Mouse (Mus musculus): Measurements from ENCODE around the gene Olfr434. TPM values are rescaled to one million over a fixed set of nuclear protein-coding genes. Genes with fewer than 3 reads are reported as not detected.
"Not testable (repeated sequence)": the region's sequence is repeated elsewhere in the genome, so short reads cannot be mapped to it uniquely, and the experiment has no call there.

Olfr434 gene
- not detected in 2 replicates for polyA plus RNA-seq (2014; fragmentation: Nextera tagmentation; extraction: Ambion mirVana)

- not testable (repeated sequence) for H3K4me3 ChIP-seq (ENCODE audit: low read depth, low read length); H3K36me3 ChIP-seq (ENCODE audit: control insufficient read depth, insufficient read depth, low read length); H3K9ac ChIP-seq (ENCODE audit: low read depth, low read length); H3K4me1 ChIP-seq (ENCODE audit: control insufficient read depth, insufficient read depth, low read length); ATAC-seq (ENCODE audit: low read depth); H3K4me2 ChIP-seq (ENCODE audit: low read depth, low read length); H3K27me3 ChIP-seq (replicated peaks; ENCODE audit: control insufficient read depth, insufficient read depth, low read length); DNase-seq (ENCODE audit: low spot score); H3K9me3 ChIP-seq (ENCODE audit: control insufficient read depth, low read length); H3K27ac ChIP-seq (replicated peaks; ENCODE audit: low read depth, low read length)
These were observed at the start of gene Olfr434 for GRCm38 (mm10) chr6:43212873-43213272. Gene Olfr434 (plus strand): TSS chr6:43213021.

DNA sequence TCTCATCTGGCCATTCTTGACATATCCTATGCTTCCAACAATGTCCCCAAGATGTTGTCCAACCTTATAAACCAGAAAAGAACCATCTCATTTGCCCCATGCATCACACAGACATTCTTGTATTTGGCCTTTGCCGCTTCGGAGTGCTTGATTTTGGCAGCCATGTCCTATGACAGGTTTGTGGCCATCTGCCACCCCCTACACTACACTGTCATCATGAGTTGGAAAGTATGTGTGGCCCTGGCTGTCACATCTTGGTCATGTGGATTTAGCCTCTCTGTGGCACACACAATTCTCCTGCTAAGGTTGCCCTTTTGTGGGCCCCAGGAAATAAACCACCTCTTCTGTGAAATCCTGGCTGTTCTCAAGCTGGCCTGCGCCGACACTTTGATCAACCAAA, 45.6 kb upstream of the Olfr434 start:
- Histone ChIP-seq H3K27ac (replicated peaks; ENCODE audit: low read depth, low read length) (no peak overlapping the region), H3K27me3 (replicated peaks; ENCODE audit: control insufficient read depth, insufficient read depth, low read length) (no peaks in the 10 kb centered on the region), H3K9me3 (ENCODE audit: control insufficient read depth, low read length) (no peaks in the 10 kb centered on the region), H3K36me3 (ENCODE audit: control insufficient read depth, insufficient read depth, low read length) (no peaks in the 10 kb centered on the region), H3K4me3 (ENCODE audit: low read depth, low read length) (no peak overlapping the region), H3K4me1 (ENCODE audit: control insufficient read depth, insufficient read depth, low read length) (no peaks in the 10 kb centered on the region), H3K4me2 (ENCODE audit: low read depth, low read length) (no peak overlapping the region), H3K9ac (ENCODE audit: low read depth, low read length) (no peak overlapping the region)
- WGBS: 95% methylated on average over 4 of the region's 4 CpGs
- DNase-seq (ENCODE audit: low spot score) (no peak), ATAC-seq (ENCODE audit: low read depth) (no peak)

DNA sequence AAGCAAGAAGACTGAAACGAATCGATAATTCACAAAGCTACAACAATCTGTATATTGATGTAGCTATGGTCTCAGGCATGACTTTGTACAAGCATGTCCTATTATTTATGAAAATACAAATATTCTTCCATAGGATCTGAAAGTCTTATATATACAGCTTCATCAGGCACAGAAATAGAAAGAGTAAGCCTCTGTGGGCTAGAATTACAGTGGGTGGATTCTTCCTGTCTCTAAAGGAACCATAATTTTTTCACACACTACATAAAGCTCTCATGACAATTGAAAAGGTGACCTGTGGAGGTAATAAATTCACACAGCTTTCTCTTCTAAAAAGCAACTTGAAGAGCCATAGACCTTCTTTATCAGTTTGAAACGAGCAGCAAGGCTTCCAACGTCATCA, 41.0 kb upstream of the Olfr434 start, which contains the start of gene Olfr13:
Olfr13 (plus strand) TSS at position 301 of the 400 bp plus-strand sequence.
- Histone ChIP-seq H3K27me3 (replicated peaks; ENCODE audit: control insufficient read depth, insufficient read depth, low read length) (no peaks in the 10 kb centered on the region), H3K36me3 (ENCODE audit: control insufficient read depth, insufficient read depth, low read length) (no peaks in the 10 kb centered on the region), H3K4me3 (ENCODE audit: low read depth, low read length) (no peak within 1 kb of the TSS), H3K9ac (ENCODE audit: low read depth, low read length) (no peak within 1 kb of the TSS), H3K9me3 (ENCODE audit: control insufficient read depth, low read length) (no peaks in the 10 kb centered on the region), H3K4me1 (ENCODE audit: control insufficient read depth, insufficient read depth, low read length) (no peaks in the 10 kb centered on the region), H3K4me2 (ENCODE audit: low read depth, low read length) (no peak within 1 kb of the TSS), H3K27ac (replicated peaks; ENCODE audit: low read depth, low read length) (no peak within 1 kb of the TSS)
- WGBS: 77% methylated on average over 4 of the region's 4 CpGs
- no peak for DNase-seq (ENCODE audit: low spot score)
- no peak for ATAC-seq (ENCODE audit: low read depth)

DNA sequence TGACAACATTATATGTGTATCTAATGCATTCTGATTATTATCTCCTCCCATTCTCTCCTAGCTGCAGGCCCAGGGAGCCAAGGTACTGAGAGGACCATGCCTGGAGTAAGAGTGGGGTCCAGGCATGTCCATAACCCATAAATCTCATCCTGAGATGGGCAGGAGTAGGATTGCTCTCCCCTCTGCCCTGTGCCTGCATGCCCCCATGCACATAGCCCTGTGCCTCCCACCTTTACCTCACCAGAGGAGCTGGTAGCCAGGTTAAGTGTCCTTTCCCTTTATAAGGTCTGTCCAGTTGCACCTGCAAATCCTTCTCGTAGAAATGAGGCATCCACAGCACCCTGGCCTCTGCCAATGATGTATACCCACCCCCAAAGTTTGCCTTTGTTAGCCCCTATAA, 34.7 kb upstream of the Olfr434 start:
- Histone ChIP-seq H3K9ac (ENCODE audit: low read depth, low read length) (no peak overlapping the region), H3K4me3 (ENCODE audit: low read depth, low read length) (no peak overlapping the region), H3K27ac (replicated peaks; ENCODE audit: low read depth, low read length) (no peak overlapping the region), H3K9me3 (ENCODE audit: control insufficient read depth, low read length) (no peaks in the 10 kb centered on the region), H3K27me3 (replicated peaks; ENCODE audit: control insufficient read depth, insufficient read depth, low read length) (no peaks in the 10 kb centered on the region), H3K4me2 (ENCODE audit: low read depth, low read length) (no peak overlapping the region), H3K36me3 (ENCODE audit: control insufficient read depth, insufficient read depth, low read length) (no peaks in the 10 kb centered on the region), H3K4me1 (ENCODE audit: control insufficient read depth, insufficient read depth, low read length) (no peaks in the 10 kb centered on the region)
- WGBS: 64% methylated on average over 1 of the region's 1 CpGs
- ATAC-seq (ENCODE audit: low read depth) (no peak), DNase-seq (ENCODE audit: low spot score) (no peak)

- Histone ChIP-seq H3K36me3 (ENCODE audit: control insufficient read depth, insufficient read depth, low read length) (no peaks in the 10 kb centered on the region), H3K27me3 (replicated peaks; ENCODE audit: control insufficient read depth, insufficient read depth, low read length) (no peaks in the 10 kb centered on the region), H3K27ac (replicated peaks; ENCODE audit: low read depth, low read length) (no peak overlapping the region), H3K4me1 (ENCODE audit: control insufficient read depth, insufficient read depth, low read length) (no peaks in the 10 kb centered on the region), H3K9ac (ENCODE audit: low read depth, low read length) (no peak overlapping the region), H3K4me2 (ENCODE audit: low read depth, low read length) (no peak overlapping the region), H3K9me3 (ENCODE audit: control insufficient read depth, low read length) (no peaks in the 10 kb centered on the region), H3K4me3 (ENCODE audit: low read depth, low read length) (no peak overlapping the region)
- DNase-seq (ENCODE audit: low spot score): no peak
- no peak for ATAC-seq (ENCODE audit: low read depth)
- WGBS: 63% methylated on average over 6 of the region's 6 CpGs
These were observed 34.0 kb upstream of the Olfr434 start for GRCm38 (mm10) chr6:43178584-43179501.

GRCm38 (mm10) chr6:43190986-43191385, 21.8 kb upstream of the Olfr434 start:
- 64% methylated on average over 3 of the region's 3 CpGs for whole genome bisulfite sequencing
- DNase-seq (ENCODE audit: low spot score) (no peak), ATAC-seq (ENCODE audit: low read depth) (no peak)
- Histone ChIP-seq H3K4me3 (ENCODE audit: low read depth, low read length) (no peak overlapping the region), H3K27me3 (replicated peaks; ENCODE audit: control insufficient read depth, insufficient read depth, low read length) (no peaks in the 10 kb centered on the region), H3K9me3 (ENCODE audit: control insufficient read depth, low read length) (no peaks in the 10 kb centered on the region), H3K9ac (ENCODE audit: low read depth, low read length) (no peak overlapping the region), H3K27ac (replicated peaks; ENCODE audit: low read depth, low read length) (no peak overlapping the region), H3K4me2 (ENCODE audit: low read depth, low read length) (no peak overlapping the region), H3K36me3 (ENCODE audit: control insufficient read depth, insufficient read depth, low read length) (no peaks in the 10 kb centered on the region), H3K4me1 (ENCODE audit: control insufficient read depth, insufficient read depth, low read length) (no peaks in the 10 kb centered on the region)

DNA sequence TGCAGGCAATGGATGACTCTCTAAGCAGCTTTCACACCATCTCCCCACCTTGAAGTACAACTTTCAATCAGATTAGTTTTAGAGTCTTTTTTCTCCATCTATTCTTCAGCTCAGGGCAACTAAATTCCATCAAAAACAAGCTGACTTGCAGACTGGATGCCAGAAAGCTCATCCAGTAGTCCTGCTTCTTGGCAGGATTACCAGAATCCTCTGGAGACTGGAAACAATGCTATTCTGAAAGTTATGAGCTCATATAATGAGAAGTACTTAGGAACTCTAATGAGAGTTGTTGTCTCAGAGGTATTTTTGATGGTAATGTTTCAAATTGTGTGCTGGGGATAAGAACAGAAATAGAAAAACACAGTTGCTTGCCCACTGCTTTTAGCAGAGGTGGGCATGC, 16.0 kb upstream of the Olfr434 start, which contains the start of gene Olfr435:
Olfr435 (plus strand) TSS at position 366 of the 400 bp plus-strand sequence.
- Histone ChIP-seq H3K27me3 (replicated peaks; ENCODE audit: control insufficient read depth, insufficient read depth, low read length) (no peaks in the 10 kb centered on the region), H3K4me3 (ENCODE audit: low read depth, low read length) (no peak within 1 kb of the TSS), H3K9me3 (ENCODE audit: control insufficient read depth, low read length) (no peaks in the 10 kb centered on the region), H3K27ac (replicated peaks; ENCODE audit: low read depth, low read length) (no peak within 1 kb of the TSS), H3K4me1 (ENCODE audit: control insufficient read depth, insufficient read depth, low read length) (no peaks in the 10 kb centered on the region), H3K4me2 (ENCODE audit: low read depth, low read length) (no peak within 1 kb of the TSS), H3K36me3 (ENCODE audit: control insufficient read depth, insufficient read depth, low read length) (no peaks in the 10 kb centered on the region), H3K9ac (ENCODE audit: low read depth, low read length) (no peak within 1 kb of the TSS)
- no peak for ATAC-seq (ENCODE audit: low read depth)
- no peak for DNase-seq (ENCODE audit: low spot score)

DNA sequence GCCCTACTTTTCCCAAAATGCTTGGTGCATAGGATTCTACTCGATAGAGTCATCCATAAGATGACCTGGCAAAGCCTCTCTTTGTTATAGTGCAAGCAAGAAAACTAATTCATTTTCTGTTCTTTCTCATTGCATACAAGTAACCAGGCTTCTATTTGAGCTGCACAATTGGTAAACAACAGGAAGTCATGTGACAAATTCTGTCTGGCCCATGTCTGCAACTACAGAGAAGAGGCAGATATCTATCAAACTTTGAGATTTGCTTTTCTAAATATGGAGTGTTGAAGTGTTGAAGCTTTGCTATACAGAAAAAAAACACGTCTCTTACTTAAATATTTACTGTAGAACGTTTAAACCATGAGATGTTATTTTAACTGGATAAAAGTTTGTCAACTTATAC, 14.7 kb upstream of the Olfr434 start:
- H3K4me3 ChIP-seq (ENCODE audit: low read depth, low read length): no peak overlapping the region
- H3K27me3 ChIP-seq (replicated peaks; ENCODE audit: control insufficient read depth, insufficient read depth, low read length): no peaks in the 10 kb centered on the region
- ATAC-seq (ENCODE audit: low read depth) (no peak), DNase-seq (ENCODE audit: low spot score) (no peak)
- 70% methylated on average over 3 of the region's 3 CpGs for WGBS
- H3K9me3 ChIP-seq (ENCODE audit: control insufficient read depth, low read length): no peaks in the 10 kb centered on the region
- H3K4me2 ChIP-seq (ENCODE audit: low read depth, low read length): no peak overlapping the region
- H3K4me1 ChIP-seq (ENCODE audit: control insufficient read depth, insufficient read depth, low read length): no peaks in the 10 kb centered on the region
- no peak overlapping the region for H3K9ac ChIP-seq (ENCODE audit: low read depth, low read length)
- H3K27ac ChIP-seq (replicated peaks; ENCODE audit: low read depth, low read length): no peak overlapping the region
- H3K36me3 ChIP-seq (ENCODE audit: control insufficient read depth, insufficient read depth, low read length): no peaks in the 10 kb centered on the region

DNA sequence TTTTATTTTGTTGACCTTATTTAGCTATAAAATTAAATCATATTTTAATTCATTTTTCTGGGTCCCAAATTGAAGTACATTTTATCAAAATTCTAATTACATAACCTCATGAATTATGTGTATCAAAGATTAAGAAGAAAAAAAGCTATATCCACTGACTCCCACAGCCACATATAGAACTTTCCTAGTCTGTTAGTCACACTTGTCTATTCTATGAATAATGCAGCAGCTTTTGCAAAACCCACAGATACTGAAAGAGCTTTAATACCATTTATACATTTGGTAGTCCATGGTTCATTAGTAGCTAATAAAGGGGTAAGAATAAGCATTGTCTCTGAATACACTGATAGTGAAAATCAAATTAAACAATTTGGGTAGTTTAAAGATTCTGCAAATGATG, 10.0 kb upstream of the Olfr434 start:
- H3K9me3 ChIP-seq (ENCODE audit: control insufficient read depth, low read length): no peaks in the 10 kb centered on the region
- H3K4me1 ChIP-seq (ENCODE audit: control insufficient read depth, insufficient read depth, low read length): no peaks in the 10 kb centered on the region
- H3K4me3 ChIP-seq (ENCODE audit: low read depth, low read length): no peak overlapping the region
- ATAC-seq (ENCODE audit: low read depth): no peak
- no peak overlapping the region for H3K4me2 ChIP-seq (ENCODE audit: low read depth, low read length)
- H3K9ac ChIP-seq (ENCODE audit: low read depth, low read length): no peak overlapping the region
- H3K27ac ChIP-seq (replicated peaks; ENCODE audit: low read depth, low read length): no peak overlapping the region
- no peaks in the 10 kb centered on the region for H3K27me3 ChIP-seq (replicated peaks; ENCODE audit: control insufficient read depth, insufficient read depth, low read length)
- no peak for DNase-seq (ENCODE audit: low spot score)
- H3K36me3 ChIP-seq (ENCODE audit: control insufficient read depth, insufficient read depth, low read length): no peaks in the 10 kb centered on the region
